Mouse (Mus musculus): ENCODE data around the gene Rasgrp2. TPM values are rescaled to one million over a fixed set of nuclear protein-coding genes. Genes with fewer than 3 reads are reported as not detected.

Gene Rasgrp2
- total and polyA plus RNA-seq, 3 experiments, result 31.4 to 79.6 (median 37.0) TPM

- DNase-seq, result no peak
Observed at GRCm38 (mm10) chr19:6407109-6407508, 8.0 kb downstream of the Rasgrp2 start.

DNA sequence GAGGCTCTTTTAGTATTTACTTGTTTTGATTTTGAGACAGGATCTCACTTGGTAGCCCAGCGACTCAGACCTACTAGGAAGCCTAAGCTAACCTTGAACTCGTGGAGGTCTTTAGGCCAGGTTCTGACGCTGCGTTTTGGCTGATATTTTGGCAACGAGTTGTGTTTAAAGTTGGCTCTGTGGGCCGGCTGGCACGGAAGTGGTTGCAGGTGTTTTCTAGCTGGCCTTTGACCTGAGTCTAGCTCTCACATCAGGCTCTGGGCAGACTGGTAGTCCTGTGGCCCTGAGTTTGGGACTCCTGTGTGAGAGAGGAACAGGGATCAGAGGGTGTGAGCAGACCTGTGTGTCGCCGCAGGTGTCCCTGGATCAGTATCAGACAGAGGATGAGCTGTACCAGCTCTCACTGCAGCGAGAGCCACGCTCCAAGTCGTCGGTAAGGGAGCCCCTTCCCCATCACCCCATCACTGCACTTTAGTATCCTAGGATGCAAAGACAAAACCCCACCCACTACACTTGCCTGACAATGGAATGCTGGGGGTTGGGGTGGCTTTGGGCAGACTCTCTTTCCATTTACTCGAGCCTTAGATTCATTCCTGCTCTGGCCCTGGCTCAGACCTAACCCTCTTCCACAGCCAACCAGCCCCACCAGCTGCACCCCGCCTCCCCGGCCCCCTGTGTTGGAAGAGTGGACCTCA, 8.8 kb downstream of the Rasgrp2 start:
- DNase-seq, result no peak

DNA sequence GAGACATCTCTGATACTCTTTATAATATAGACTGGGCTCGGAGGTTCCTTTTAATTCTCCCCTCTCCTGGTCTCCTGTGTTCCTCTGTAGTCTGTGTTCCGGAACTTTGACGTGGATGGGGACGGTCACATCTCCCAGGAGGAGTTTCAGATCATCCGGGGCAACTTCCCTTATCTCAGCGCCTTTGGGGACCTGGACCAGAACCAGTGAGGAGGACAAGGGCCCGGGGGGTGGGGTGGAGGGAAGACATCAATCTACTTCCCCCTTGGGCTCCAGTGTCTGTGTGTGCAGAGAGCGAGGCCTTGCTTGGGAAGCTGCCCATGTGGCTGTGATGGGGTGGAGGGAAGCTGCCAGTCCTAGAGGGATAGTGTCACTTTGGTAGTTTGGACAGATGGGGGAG, 9.6 kb downstream of the Rasgrp2 start:
- no peak for DNase-seq

GRCm38 (mm10) chr19:6409176-6409575, 10.0 kb downstream of the Rasgrp2 start:
- no peak for DNase-seq

DNA sequence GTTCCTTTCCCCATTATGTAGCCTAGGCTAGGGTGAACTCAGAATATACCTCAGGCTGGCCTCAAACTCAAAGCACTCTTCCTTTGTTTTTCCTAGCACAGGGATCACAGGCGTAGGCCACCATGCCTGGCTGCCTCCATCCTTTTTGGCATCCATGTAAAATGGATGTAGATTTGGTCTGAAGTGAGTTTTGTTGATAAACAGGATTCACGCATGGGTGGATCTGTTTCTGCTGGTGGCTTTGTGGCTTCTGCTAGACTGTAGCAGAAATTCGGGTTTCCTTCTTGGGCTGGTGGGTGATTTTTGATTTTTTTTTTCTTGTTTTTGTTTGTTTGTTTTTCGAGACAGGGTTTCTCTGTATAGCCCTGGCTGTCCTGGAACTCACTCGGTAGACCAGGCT, 10.8 kb downstream of the Rasgrp2 start:
- no peak for DNase-seq

DNA sequence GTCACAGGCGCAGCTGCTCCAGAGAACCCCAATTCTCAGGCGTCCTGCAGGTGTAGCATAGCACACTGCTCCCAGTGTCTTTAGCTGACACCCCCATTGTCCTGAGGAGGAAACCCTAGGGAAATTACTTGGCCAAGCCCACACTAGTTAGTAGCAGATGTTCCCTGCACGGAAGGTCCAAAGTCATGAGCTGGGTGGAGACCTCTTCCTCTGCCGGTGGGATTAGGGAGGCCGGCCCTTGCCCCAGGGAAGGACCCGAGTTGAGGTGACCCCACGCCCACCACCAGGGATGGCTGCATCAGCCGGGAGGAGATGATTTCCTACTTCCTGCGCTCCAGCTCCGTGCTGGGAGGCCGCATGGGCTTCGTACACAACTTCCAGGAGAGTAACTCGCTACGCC, 13.7 kb downstream of the Rasgrp2 start:
- no peak for DNase-seq

GRCm38 (mm10) chr19:6415454-6415853, 16.3 kb downstream of the Rasgrp2 start:
- peak; percentile 40 for DNase-seq

DNA sequence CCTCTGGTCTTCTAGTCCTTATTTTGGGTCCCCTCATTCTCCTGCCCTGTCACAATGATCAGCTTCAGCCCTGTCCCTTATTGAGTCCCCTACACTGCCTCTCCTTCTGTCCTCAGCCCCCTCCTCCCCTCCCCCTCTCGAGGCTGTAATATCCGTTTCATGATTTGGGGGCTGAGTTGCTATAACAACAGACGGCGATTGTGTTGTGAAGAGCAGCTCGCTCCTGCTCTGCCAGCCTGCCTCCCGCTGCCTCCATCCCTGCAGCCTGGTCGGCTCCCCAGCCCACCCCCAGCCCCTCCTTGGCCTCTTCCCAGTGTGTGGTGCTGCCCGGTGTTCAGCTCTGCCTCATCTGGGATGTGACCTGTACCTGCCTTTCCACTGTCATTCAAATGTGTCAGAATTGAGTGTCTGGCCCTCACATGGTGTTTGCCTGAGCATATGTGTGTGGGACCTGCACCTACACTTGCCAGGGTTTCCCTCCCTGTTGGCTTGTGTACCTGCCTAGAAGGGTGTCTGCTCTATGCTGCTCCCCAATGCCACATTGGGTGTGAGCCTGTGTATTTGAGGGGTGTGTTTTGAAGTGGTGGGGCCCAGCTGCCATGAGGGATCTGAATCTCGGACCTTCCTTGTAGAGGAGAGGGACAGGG, 17.1 kb downstream of the Rasgrp2 start:
- no peak for DNase-seq

DNA sequence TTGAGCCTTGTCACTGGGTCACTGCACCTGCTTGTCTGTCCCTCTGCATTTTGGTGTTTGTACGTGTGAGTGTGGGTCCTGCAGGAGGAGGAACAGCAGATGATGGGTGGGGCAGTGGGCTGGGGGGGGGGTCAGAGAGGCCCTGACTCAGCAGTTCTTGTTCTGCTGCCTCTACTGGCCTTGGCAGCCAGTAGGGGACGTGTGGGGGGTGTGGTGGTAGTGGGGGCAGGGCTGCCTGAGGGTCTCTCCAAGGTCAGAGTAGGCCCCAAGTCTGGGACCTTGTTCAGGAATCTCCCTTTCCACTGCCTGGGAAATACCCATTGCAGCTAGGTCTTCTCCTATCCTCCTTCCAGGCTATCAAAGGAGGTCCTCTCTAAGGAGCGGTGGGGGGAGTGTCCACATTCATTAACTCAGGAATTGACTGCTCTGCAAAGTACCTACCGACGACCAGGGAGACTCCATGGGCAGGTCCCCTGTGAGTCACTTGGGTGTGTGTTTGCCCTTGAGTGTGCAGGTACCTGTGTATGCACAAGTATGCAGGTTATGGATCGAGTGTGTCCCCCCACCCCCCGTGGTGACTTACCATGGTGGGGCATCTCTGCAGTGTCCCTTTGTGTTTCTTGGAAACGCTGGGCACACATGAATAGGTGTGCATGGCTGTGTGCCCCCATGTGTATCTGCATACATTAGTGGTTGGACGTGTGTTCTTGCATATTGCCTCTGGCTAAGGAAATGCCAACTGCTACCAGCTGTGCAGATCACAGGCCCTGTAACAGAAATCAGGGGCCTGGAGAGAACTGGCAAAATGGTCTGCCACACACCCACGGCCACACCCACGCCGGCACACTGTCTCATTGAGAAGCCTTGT, 18.0 kb downstream of the Rasgrp2 start:
- no peak for DNase-seq

DNA sequence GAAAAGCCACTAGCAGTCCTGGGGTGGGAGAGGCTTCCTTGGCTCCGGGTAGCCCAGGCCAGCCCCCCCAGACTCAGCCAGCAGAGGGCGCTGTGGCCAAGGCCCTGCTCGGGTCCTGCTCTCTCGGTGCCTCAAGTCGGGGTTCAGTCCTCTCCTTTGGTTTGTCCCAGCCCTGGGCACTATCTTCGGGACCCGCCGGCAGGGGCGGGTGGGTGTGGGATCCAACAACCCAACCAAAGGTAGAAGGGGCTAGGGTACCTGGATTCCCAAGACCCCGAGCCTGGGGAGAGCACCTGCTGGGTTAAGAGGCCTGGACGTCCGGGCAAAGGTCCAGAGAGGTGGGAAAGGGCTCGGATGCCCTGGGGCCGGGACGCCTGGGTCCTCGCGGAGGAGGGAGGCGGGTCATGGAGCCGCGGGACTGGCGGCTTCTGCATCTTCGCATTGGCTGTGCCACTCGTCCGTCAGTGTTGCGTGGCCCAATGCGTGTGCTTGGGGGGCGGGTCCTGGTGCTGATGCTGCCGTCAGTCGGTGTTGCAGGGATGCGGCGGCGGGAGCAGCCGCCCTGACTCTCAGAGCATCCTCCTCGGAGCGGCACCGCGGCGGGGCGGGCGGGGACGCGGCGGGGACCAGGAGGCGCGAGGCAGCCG, 19.2 kb downstream of the Rasgrp2 start, which contains the start of gene Nrxn2:
Gene Nrxn2, plus strand, starts transcription at position 499 of the 647 bp plus-strand sequence.
- DNase-seq, result peak; percentile 91

- DNase-seq, result no peak
Observed at GRCm38 (mm10) chr19:6418984-6419692, 20.0 kb downstream of the Rasgrp2 start.

GRCm38 (mm10) chr19:6419805-6420310, 20.7 kb downstream of the Rasgrp2 start:
- DNase-seq, result no peak

GRCm38 (mm10) chr19:6420481-6421210, 21.5 kb downstream of the Rasgrp2 start:
- no peak for DNase-seq

GRCm38 (mm10) chr19:6421211-6421590, 22.1 kb downstream of the Rasgrp2 start:
- no peak for DNase-seq

GRCm38 (mm10) chr19:6422014-6422413, 22.9 kb downstream of the Rasgrp2 start:
- DNase-seq, result no peak

DNA sequence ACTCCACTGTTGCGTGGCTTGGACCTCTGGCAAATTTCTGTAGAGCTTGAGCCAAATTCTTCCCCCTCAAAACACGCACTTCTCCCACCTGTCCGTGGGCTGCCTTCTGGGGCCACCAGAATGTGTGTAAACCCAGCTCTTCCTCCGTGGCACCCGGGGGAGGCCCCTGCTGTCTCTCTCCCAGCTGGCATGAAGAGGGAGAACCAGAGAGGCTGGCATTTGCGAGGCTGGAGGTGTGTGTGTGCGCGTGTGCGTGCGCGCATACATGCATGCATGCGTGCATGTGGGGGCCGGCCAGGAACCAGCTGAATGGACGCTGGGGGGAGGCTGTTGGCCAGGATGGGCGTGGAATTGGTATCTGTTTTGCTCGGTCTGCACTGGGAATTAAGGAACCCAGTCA, 24.1 kb downstream of the Rasgrp2 start:
- no peak for DNase-seq

DNA sequence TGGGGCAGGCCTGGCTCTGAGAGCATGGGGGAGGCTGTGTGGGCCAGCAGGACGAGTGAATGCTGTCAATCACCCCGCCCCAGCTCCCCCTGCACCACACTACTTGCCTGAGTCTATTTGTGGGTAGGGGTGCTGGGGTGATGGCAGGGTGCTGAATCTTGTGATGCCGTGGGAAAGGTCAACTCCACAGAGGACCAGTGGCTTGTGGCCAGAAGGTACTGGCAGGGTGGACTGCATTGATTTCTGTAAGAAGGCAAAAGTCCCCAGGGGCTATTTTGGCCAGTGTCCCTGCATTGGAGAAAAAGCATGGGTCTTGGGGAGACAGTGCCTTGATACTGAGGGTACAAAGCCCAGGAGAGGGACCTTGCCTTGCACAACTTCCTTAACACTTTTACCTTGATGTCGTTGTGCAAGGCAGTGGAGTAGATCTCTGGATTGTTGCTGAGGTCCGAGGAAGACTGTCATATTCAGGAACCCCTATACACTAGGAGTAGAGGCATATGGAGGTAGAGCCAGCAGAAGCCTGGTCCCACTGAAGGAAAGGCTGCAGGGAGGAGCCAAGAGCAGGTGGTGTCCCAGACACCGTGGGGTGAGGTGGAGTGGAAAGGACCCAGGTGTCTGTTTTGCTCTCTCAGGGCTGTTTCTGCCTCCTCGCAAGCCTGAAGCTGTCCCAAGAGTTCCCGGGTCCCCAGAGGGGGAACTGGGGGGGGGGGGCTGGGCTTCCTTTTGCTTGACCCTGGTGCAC, 25.2 kb downstream of the Rasgrp2 start:
- no peak for DNase-seq

GRCm38 (mm10) chr19:6425595-6425994, 26.5 kb downstream of the Rasgrp2 start:
- no peak for DNase-seq

DNA sequence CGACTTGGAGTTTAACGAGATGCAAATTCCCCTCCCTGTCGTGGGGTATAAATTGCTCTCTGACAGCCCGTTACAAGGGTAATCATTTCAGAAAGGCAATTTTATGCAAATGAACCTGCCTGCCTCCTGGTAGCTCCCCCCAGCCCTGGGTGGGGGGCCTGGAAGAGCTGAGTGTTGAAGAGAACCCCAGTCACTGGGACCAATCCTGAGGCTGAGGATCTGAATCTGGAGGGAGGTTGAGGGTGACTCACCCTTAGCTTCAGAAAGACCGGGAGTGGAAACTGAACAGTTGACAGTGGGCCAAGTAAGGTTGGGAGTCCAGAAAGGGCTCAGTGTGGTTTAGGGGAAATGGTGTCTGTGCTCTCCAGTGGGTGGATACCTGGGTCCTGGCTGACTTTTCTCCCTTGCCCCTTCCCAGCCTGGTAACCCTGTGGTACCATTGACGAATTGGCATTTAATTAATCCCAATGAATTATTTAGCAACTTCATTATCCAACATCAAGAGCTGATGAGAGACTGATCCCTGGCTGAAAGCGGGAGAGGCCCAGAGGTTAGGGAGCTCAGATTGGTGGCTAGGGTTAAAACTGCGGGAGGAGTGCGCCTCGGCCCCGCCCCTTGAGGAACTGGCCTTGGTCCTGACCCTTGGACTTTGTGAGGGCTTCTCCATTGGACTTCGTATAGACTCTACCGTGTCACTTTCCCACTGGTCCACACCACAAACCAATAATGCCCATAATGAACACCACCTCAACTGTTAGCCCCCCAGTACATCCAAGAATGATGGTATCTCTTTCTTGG, 27.8 kb downstream of the Rasgrp2 start:
- peak; percentile 45 for DNase-seq

All from adrenal gland, adult 2 months (tissue).